Mouse (Mus musculus): ENCODE measurements around the gene Gm17387. TPM values are rescaled to one million over a fixed set of nuclear protein-coding genes. Genes with fewer than 3 reads are reported as not detected.

Gm17387 gene
- polyA plus RNA-seq, 1 experiment, result not detected

- no peak for TF ChIP-seq GATA1 (IDR thresholded peaks at IDR 0.05; ENCODE audit: low read length)
Measured at GRCm38 (mm10) chr7:141077841-141078240, 48.9 kb downstream of the Gm17387 start, which contains the start of gene Pkp3. Gene Pkp3 (plus strand): TSS chr7:141078218.

- no peak for TF ChIP-seq GATA1 (IDR thresholded peaks at IDR 0.05; ENCODE audit: low read length)
Measured at GRCm38 (mm10) chr7:141078876-141079275, 49.9 kb downstream of the Gm17387 start.

Other genes starting within 250 kb of the Gm17387 start
- gene Syce1, start 241.3 kb upstream of the Gm17387 start, polyA plus RNA-seq (2012), result not detected in 2 replicates
- not detected in 2 replicates for gene Zfp941, start 207.0 kb upstream of the Gm17387 start, polyA plus RNA-seq (2012)
- gene Urah, start 194.1 kb upstream of the Gm17387 start, polyA plus RNA-seq (2012), result not detected in 2 replicates
- gene Scgb1c1, start 183.6 kb upstream of the Gm17387 start, polyA plus RNA-seq (2012), result not detected in 2 replicates
- 0.06 TPM in 1 of 2 replicates, not detected in the other for gene Odf3, start 181.3 kb upstream of the Gm17387 start, polyA plus RNA-seq (2012)
- gene Gm45785, start 172.8 kb upstream of the Gm17387 start, polyA plus RNA-seq (2012), result 0.18 and 0.99 TPM in 2 replicates
- gene Ric8a, start 172.2 kb upstream of the Gm17387 start, polyA plus RNA-seq (2012), result 39.1 and 49.2 TPM in 2 replicates
- gene Bet1l, start 171.6 kb upstream of the Gm17387 start, polyA plus RNA-seq (2012), result 3.2 and 3.9 TPM in 2 replicates
- gene Psmd13, start 147.2 kb upstream of the Gm17387 start, polyA plus RNA-seq (2012), result 50.0 and 92.4 TPM in 2 replicates
- 25.4 and 38.9 TPM in 2 replicates for gene Sirt3, start 146.8 kb upstream of the Gm17387 start, polyA plus RNA-seq (2012)
- gene Cox8b, start 128.7 kb upstream of the Gm17387 start, polyA plus RNA-seq (2012), result not detected in 2 replicates
- gene Nlrp6, start 108.2 kb upstream of the Gm17387 start, polyA plus RNA-seq (2012), result not detected in 2 replicates
- 6.3 and 7.2 TPM in 2 replicates for gene Pgghg, start 87.7 kb upstream of the Gm17387 start, polyA plus RNA-seq (2012)
- 0.43 and 0.61 TPM in 2 replicates for gene Ifitm5, start 78.8 kb upstream of the Gm17387 start, polyA plus RNA-seq (2012)
- not detected in 2 replicates for gene Gm45717, start 73.2 kb upstream of the Gm17387 start, polyA plus RNA-seq (2012)
- 234 and 285 TPM in 2 replicates for gene Ifitm2, start 73.1 kb upstream of the Gm17387 start, polyA plus RNA-seq (2012)
- gene Ifitm1, start 61.9 kb upstream of the Gm17387 start, polyA plus RNA-seq (2012), result 0.08 and 0.26 TPM in 2 replicates
- gene Ifitm3, start 18.4 kb upstream of the Gm17387 start, polyA plus RNA-seq (2012), result not detected in 2 replicates
- gene Ifitm6, start 11.2 kb upstream of the Gm17387 start, polyA plus RNA-seq (2012), result not detected in 2 replicates
- not detected in 2 replicates for gene B4galnt4, start 32.0 kb downstream of the Gm17387 start, polyA plus RNA-seq (2012)
- gene Pkp3, start 49.1 kb downstream of the Gm17387 start, polyA plus RNA-seq (2012), result 0.05 TPM in 1 of 2 replicates, not detected in the other
- 7.2 and 9.5 TPM in 2 replicates for gene Sigirr, start 71.4 kb downstream of the Gm17387 start, polyA plus RNA-seq (2012)
- not detected in 2 replicates for gene Ano9, start 88.7 kb downstream of the Gm17387 start, polyA plus RNA-seq (2012)
- gene Ptdss2, start 93.3 kb downstream of the Gm17387 start, polyA plus RNA-seq (2012), result 49.9 and 62.6 TPM in 2 replicates
- gene Rnh1, start 143.7 kb downstream of the Gm17387 start, polyA plus RNA-seq (2012), result 1.5 and 14.6 TPM in 2 replicates
- 46.6 and 52.7 TPM in 2 replicates for gene Hras, start 164.9 kb downstream of the Gm17387 start, polyA plus RNA-seq (2012)
- 2.4 and 3.1 TPM in 2 replicates for gene Lrrc56, start 165.0 kb downstream of the Gm17387 start, polyA plus RNA-seq (2012)
- gene Lmntd2, start 184.9 kb downstream of the Gm17387 start, polyA plus RNA-seq (2012), result 0.08 and 0.10 TPM in 2 replicates
- gene Rassf7, start 186.7 kb downstream of the Gm17387 start, polyA plus RNA-seq (2012), result 12.7 and 20.3 TPM in 2 replicates
- 132 and 133 TPM in 2 replicates for gene Phrf1, start 199.7 kb downstream of the Gm17387 start, polyA plus RNA-seq (2012)
- 24.4 and 30.7 TPM in 2 replicates for gene Irf7, start 237.3 kb downstream of the Gm17387 start, polyA plus RNA-seq (2012)
- gene Cdhr5, start 247.7 kb downstream of the Gm17387 start, polyA plus RNA-seq (2012), result not detected in 2 replicates